Comparison of ENCODE assay signal across 14 mouse cellular contexts in the genomic region with DNA sequence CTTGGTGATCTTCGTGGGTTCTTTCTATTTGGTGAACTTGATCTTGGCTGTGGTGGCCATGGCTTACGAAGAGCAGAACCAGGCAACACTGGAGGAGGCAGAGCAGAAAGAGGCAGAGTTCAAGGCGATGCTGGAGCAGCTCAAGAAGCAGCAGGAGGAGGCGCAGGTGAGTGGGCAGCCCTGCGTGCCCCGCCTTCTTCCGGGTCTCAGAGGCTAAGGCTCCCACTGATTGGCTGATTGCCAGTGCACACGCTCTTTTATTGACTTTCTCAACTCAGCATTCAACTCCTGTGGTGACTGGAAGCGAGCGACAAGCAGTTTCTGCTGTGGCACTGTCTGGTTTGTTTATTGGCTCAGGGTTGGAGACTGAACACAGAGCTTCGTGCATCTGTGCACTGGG.
DNase-seq lines count a peak whose midpoint lies in the region; ATAC-seq lines count a peak whose summit lies in the region.
"Had no signal": no experiment of that assay in that cellular context is flagged by ENCODE, and none has a peak within 500 bp of the region (broad histone marks: within the 10 kb centered on the region; RNA-seq: fewer than 3 reads in every experiment).

No protein-coding gene starts in this region.

- H3K4me1 ChIP-seq in kidney, embryonic 14.5 days (ENCODE audit: control insufficient read depth, insufficient read depth, low read length), result 0 out of 2 replicates have a peak, but pooled peaks cover 5% of the 10 kb centered on the region
- H3K4me1 ChIP-seq in forebrain, embryonic 13.5 days, result peaks cover 5% of the 10 kb centered on the region; the same call in 1 of the 2 replicates
- H3K4me1 ChIP-seq: neural tube, embryonic 13.5 days had no signal

- WGBS in kidney, embryonic 14.5 days, result 31% methylated on average over 11 of the region's 11 CpGs
- 33% methylated on average over 11 of the region's 11 CpGs for WGBS in forebrain, embryonic 13.5 days

- H3K36me3 ChIP-seq in kidney, embryonic 14.5 days (ENCODE audit: control insufficient read depth, insufficient read depth, low read length), result no peaks in the 10 kb centered on the region
- H3K36me3 ChIP-seq in forebrain, embryonic 13.5 days (ENCODE audit: poor library complexity, severe bottlenecking), result peaks cover 39% of the 10 kb centered on the region
- H3K36me3 ChIP-seq: lung, embryonic 15.5 days had no signal

- H3K4me3 ChIP-seq in kidney, embryonic 14.5 days (ENCODE audit: low read length), result no peak overlapping the region
- H3K4me3 ChIP-seq in forebrain, embryonic 13.5 days, result no peak overlapping the region
- H3K4me3 ChIP-seq: erythroblast, embryonic 14.5 days; lung, embryonic 15.5 days; neural tube, embryonic 13.5 days had no signal

- no peak overlapping the region for H3K9ac ChIP-seq in kidney, embryonic 14.5 days (ENCODE audit: low read depth, low read length)
- no peak overlapping the region for H3K9ac ChIP-seq in forebrain, embryonic 13.5 days
- H3K9ac ChIP-seq: lung, embryonic 15.5 days; neural tube, embryonic 13.5 days had no signal

- no peak overlapping the region for H3K27ac ChIP-seq in kidney, embryonic 14.5 days (ENCODE audit: low read depth, low read length)
- H3K27ac ChIP-seq in forebrain, embryonic 13.5 days, result no peak overlapping the region
- H3K27ac ChIP-seq: lung, embryonic 15.5 days; neural tube, embryonic 13.5 days had no signal

- no peak overlapping the region for H3K4me2 ChIP-seq in kidney, embryonic 14.5 days (replicated peaks; ENCODE audit: low read depth, low read length)
- H3K4me2 ChIP-seq in forebrain, embryonic 13.5 days, result no peak overlapping the region
- H3K4me2 ChIP-seq: lung, embryonic 15.5 days; neural tube, embryonic 13.5 days had no signal

- no peaks in the 10 kb centered on the region for H3K27me3 ChIP-seq in kidney, embryonic 14.5 days (ENCODE audit: control insufficient read depth, insufficient read depth, low read length)
- no peaks in the 10 kb centered on the region for H3K27me3 ChIP-seq in forebrain, embryonic 13.5 days
- H3K27me3 ChIP-seq: neural tube, embryonic 13.5 days had no signal

- no peak for ATAC-seq in kidney, embryonic 14.5 days (ENCODE audit: low FRiP score, low TSS enrichment)
- no peak for ATAC-seq in forebrain, embryonic 13.5 days

- DNase-seq in kidney, postnatal 10 days, result peak; percentile 35
- peak; percentile 56 for DNase-seq in CD4-positive helper T cell, adult 2 months (ENCODE audit: low read depth, low spot score)
- DNase-seq in brain, adult 2 months (ENCODE audit: low read depth, low spot score), result peak; percentile 46
- DNase-seq in lung, postnatal 25 days (ENCODE audit: low spot score), result peak; percentile 24
- no peak for DNase-seq in ovary, postnatal 14 days (ENCODE audit: low spot score)
- DNase-seq in adrenal gland, adult (ENCODE audit: inconsistent age in 2 of 2, low spot score in 1 of 2), result no peak
- DNase-seq: adrenal gland, adult 8-10 months; cerebellum, adult 8-10 months; spleen, adult 18-20 months had no signal

- H3K9me3 ChIP-seq in kidney, embryonic 14.5 days (ENCODE audit: control insufficient read depth, low read length), result no peaks in the 10 kb centered on the region
- H3K9me3 ChIP-seq in forebrain, embryonic 13.5 days (replicated peaks), result no peaks in the 10 kb centered on the region
- H3K9me3 ChIP-seq: lung, embryonic 15.5 days; neural tube, embryonic 13.5 days had no signal

Comparison
In these comparisons a context has a peak if more than half of its experiments do, and no peak if none do; other contexts are left out.
1. DNase-seq: peak in kidney, postnatal 10 days (single experiment), CD4-positive helper T cell, adult 2 months (single experiment), brain, adult 2 months (single experiment) and lung, postnatal 25 days (single experiment); none in ovary, postnatal 14 days (single experiment) and adrenal gland, adult (0 of 2).